ENCODE assay signal across 10 mouse cellular contexts in the genomic region with DNA sequence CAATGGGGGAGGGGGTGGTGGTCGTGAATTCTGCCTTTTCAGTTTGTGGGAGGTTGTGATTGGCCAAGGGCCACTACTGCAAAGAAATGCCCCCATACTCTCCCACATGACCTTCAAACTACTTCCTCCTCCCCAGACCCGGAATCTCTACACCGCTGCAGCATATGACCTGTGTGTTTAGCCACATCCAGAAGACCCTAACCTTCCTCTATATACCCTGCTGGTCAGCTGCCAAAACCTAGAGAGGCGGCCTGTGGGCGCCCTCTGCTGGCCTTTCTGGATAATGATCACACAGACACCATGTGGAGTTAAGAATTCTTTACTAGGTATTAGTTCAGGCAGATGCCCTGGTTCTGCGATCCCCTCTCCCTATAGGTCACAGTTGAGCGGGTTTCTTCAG. TPM values are rescaled to one million over a fixed set of nuclear protein-coding genes. Genes with fewer than 3 reads are reported as not detected.
DNase-seq lines count a peak whose midpoint lies in the region; ATAC-seq and TF ChIP-seq lines count a peak whose summit lies in the region.
"Had no signal": no experiment of that assay in that cellular context is flagged by ENCODE, and none has a peak within 500 bp of the region (broad histone marks: within the 10 kb centered on the region; RNA-seq: fewer than 3 reads in every experiment).

No protein-coding gene starts in this region.

- H3K4me2 ChIP-seq in heart, embryonic 15.5 days: no peak overlapping the region
- no peak overlapping the region for H3K4me2 ChIP-seq in kidney, embryonic 15.5 days
- no peak overlapping the region for H3K4me2 ChIP-seq in lung, embryonic 16.5 days (ENCODE audit: low read depth, low read length)
- H3K4me2 ChIP-seq: embryonic facial prominence, embryonic 15.5 days had no signal

- no peak for ATAC-seq in Patski
- ATAC-seq in heart, embryonic 15.5 days (replicated peaks; ENCODE audit: insufficient number of reproducible peaks, insufficient read depth, low FRiP score, low read depth): peak; percentile 54; the same call in 1 of the 2 replicates
- peak; percentile 64 for ATAC-seq in kidney, embryonic 15.5 days (replicated peaks; ENCODE audit: low FRiP score)
- ATAC-seq in lung, embryonic 16.5 days (ENCODE audit: low read depth): peak; percentile 46; the same call in 1 of the 2 replicates

- no peaks in the 10 kb centered on the region for H3K27me3 ChIP-seq in Patski
- H3K27me3 ChIP-seq in heart, embryonic 15.5 days: no peaks in the 10 kb centered on the region
- H3K27me3 ChIP-seq in kidney, embryonic 15.5 days: no peaks in the 10 kb centered on the region
- H3K27me3 ChIP-seq in lung, embryonic 16.5 days (ENCODE audit: control insufficient read depth, insufficient read depth, low read depth, low read length): no peaks in the 10 kb centered on the region
- H3K27me3 ChIP-seq: embryonic facial prominence, embryonic 15.5 days had no signal

- in situ Hi-C loops in Patski (cut with MboI; ENCODE audit: low pct_unique_long_range_greater_than_20kb): loop anchor here (5.0 to 10.0 kb wide), 2 partner anchors 86 to 388 kb away; no protein-coding TSS in a partner anchor

- H3K27ac ChIP-seq in heart, embryonic 15.5 days: no peak overlapping the region
- H3K27ac ChIP-seq in kidney, embryonic 15.5 days: no peak overlapping the region
- no peak overlapping the region for H3K27ac ChIP-seq in lung, embryonic 16.5 days (ENCODE audit: low read length)
- H3K27ac ChIP-seq: embryonic facial prominence, embryonic 15.5 days had no signal

- H3K36me3 ChIP-seq in heart, embryonic 15.5 days: no peaks in the 10 kb centered on the region
- peaks cover 45% of the 10 kb centered on the region for H3K36me3 ChIP-seq in kidney, embryonic 15.5 days
- no peaks in the 10 kb centered on the region for H3K36me3 ChIP-seq in lung, embryonic 16.5 days (ENCODE audit: control insufficient read depth, insufficient read depth, low read length)
- H3K36me3 ChIP-seq: embryonic facial prominence, embryonic 15.5 days had no signal

- WGBS in heart, embryonic 15.5 days: 30% methylated on average over 7 of the region's 7 CpGs
- 24% methylated on average over 7 of the region's 7 CpGs for WGBS in kidney, embryonic 15.5 days
- WGBS in lung, embryonic 16.5 days: 22% methylated on average over 6 of the region's 7 CpGs

- H3K4me1 ChIP-seq in heart, embryonic 15.5 days (replicated peaks): no peaks in the 10 kb centered on the region
- no peaks in the 10 kb centered on the region for H3K4me1 ChIP-seq in kidney, embryonic 15.5 days
- peaks cover 9% of the 10 kb centered on the region for H3K4me1 ChIP-seq in lung, embryonic 16.5 days (replicated peaks; ENCODE audit: control insufficient read depth, insufficient read depth, low read length)
- H3K4me1 ChIP-seq: megakaryocyte, embryonic 14.5 days had no signal

- no peak for TF ChIP-seq CTCF in Patski (IDR thresholded peaks at IDR 0.05)

- POLR2A ChIA-PET in Patski (lab: Charles Lee): interaction anchor here (0.9 kb wide), 1 partner anchor 87 kb away, joined by 3 read pairs; no protein-coding TSS in a partner anchor

- CTCF ChIA-PET in Patski (lab: Charles Lee): interaction anchor here (1.0 to 3.7 kb wide), 7 partner anchors 9 to 87 kb away, joined by 3 to 41 read pairs (median 4); no protein-coding TSS in a partner anchor

- DNase-seq in A20 (ENCODE audit: low read depth, low spot score): peak; percentile 48
- DNase-seq in Patski (ENCODE audit: low read depth, low spot score): peak; percentile 22
- DNase-seq in embryo, embryonic 11.5 days (ENCODE audit: low read depth, low spot score): peak; percentile 54
- DNase-seq in ovary, postnatal 14 days (ENCODE audit: low spot score): peak; percentile 53
- DNase-seq in urinary bladder, postnatal 25 days (ENCODE audit: low spot score): peak; percentile 46

- H3K9ac ChIP-seq in heart, embryonic 15.5 days: no peak overlapping the region
- H3K9ac ChIP-seq in kidney, embryonic 15.5 days: no peak overlapping the region
- H3K9ac ChIP-seq in lung, embryonic 16.5 days (ENCODE audit: low read length): no peak overlapping the region
- H3K9ac ChIP-seq: embryonic facial prominence, embryonic 15.5 days had no signal

- H3K9me3 ChIP-seq in heart, embryonic 15.5 days (replicated peaks): no peaks in the 10 kb centered on the region
- H3K9me3 ChIP-seq in kidney, embryonic 15.5 days (replicated peaks): no peaks in the 10 kb centered on the region
- no peaks in the 10 kb centered on the region for H3K9me3 ChIP-seq in lung, embryonic 16.5 days (ENCODE audit: control insufficient read depth, low read length)
- H3K9me3 ChIP-seq: embryonic facial prominence, embryonic 15.5 days had no signal

- no peak overlapping the region for H3K4me3 ChIP-seq in heart, embryonic 15.5 days
- no peak overlapping the region for H3K4me3 ChIP-seq in kidney, embryonic 15.5 days (replicated peaks)
- H3K4me3 ChIP-seq in lung, embryonic 16.5 days (ENCODE audit: low read length): no peak overlapping the region
- H3K4me3 ChIP-seq: embryonic facial prominence, embryonic 15.5 days; megakaryocyte, embryonic 14.5 days had no signal

RNA-seq across cellular contexts. Expression of a gene that starts 26.9 kb away (rescaled TPM):
- polyA plus RNA-seq in Patski (2021): 487 TPM
- 59.7 and 123 TPM in 2 replicates for polyA plus RNA-seq in heart, embryonic 15.5 days (2015; fragmentation: Nextera tagmentation; extraction: Ambion mirVana)
- polyA plus RNA-seq in kidney, embryonic 15.5 days (2015; fragmentation: Nextera tagmentation; extraction: Ambion mirVana): 485 and 491 TPM in 2 replicates
- 159 and 162 TPM in 2 replicates for polyA plus RNA-seq in lung, embryonic 16.5 days (2015; fragmentation: Nextera tagmentation; extraction: Ambion mirVana)

RNA-seq across cellular contexts. Expression of a gene that starts 32.6 kb away (rescaled TPM):
- polyA plus RNA-seq in Patski (2021): 0.01 TPM
- polyA plus RNA-seq in heart, embryonic 15.5 days (2015; fragmentation: Nextera tagmentation; extraction: Ambion mirVana): 8.7 and 12.6 TPM in 2 replicates
- 8.2 and 12.7 TPM in 2 replicates for polyA plus RNA-seq in kidney, embryonic 15.5 days (2015; fragmentation: Nextera tagmentation; extraction: Ambion mirVana)
- 5.7 and 9.4 TPM in 2 replicates for polyA plus RNA-seq in lung, embryonic 16.5 days (2015; fragmentation: Nextera tagmentation; extraction: Ambion mirVana)
